Comparison of ENCODE assay signal across 9 mouse cellular contexts in the genomic region with DNA sequence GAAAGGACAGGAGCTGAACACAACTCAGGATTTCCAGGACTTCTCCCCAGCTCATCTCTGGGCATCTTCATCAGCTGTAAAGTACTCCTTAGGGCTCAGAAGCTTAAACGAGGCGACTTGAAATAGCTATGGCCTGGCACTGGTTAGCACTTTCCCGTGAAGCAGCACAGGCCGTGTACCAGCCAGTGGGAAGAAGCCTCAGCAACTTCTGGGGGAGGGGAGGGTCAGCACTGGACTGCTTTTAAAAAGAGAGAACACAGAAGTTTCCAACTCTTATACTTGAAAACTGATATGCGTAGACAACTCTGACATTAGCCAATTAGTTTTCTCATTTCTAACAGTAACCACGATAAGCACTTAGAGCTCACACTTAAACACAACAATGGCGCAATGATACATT. TPM values are rescaled to one million over a fixed set of nuclear protein-coding genes. Genes with fewer than 3 reads are reported as not detected.
DNase-seq lines count a peak whose midpoint lies in the region; ATAC-seq and TF ChIP-seq lines count a peak whose summit lies in the region.
"Had no signal": no experiment of that assay in that cellular context is flagged by ENCODE, and none has a peak within 500 bp of the region (broad histone marks: within the 10 kb centered on the region; RNA-seq: fewer than 3 reads in every experiment).

No protein-coding gene starts in this region.

- H3K27ac ChIP-seq in kidney, embryonic 16.5 days (ENCODE audit: low read length): no peak overlapping the region
- no peak overlapping the region for H3K27ac ChIP-seq in embryonic fibroblast, embryonic 13.5 days (ENCODE audit: insufficient read depth, low read length)
- no peak overlapping the region for H3K27ac ChIP-seq in neural tube, embryonic 12.5 days

- no peak for TF ChIP-seq POLR2A in embryonic fibroblast, embryonic 13.5 days (IDR thresholded peaks at IDR 0.05; ENCODE audit: low read depth, low read length)

- H3K9ac ChIP-seq in kidney, embryonic 16.5 days (replicated peaks; ENCODE audit: low read length): peak overlapping the region; percentile 44; the same call in 1 of the 2 replicates
- H3K9ac ChIP-seq in neural tube, embryonic 12.5 days: no peak overlapping the region

- H3K27me3 ChIP-seq in kidney, embryonic 16.5 days (ENCODE audit: insufficient read depth, low read length): no peaks in the 10 kb centered on the region
- H3K27me3 ChIP-seq in neural tube, embryonic 12.5 days (replicated peaks): no peaks in the 10 kb centered on the region
- H3K27me3 ChIP-seq: Patski had no signal

- H3K9me3 ChIP-seq in kidney, embryonic 16.5 days (ENCODE audit: low read length): no peaks in the 10 kb centered on the region
- no peaks in the 10 kb centered on the region for H3K9me3 ChIP-seq in neural tube, embryonic 12.5 days

- ATAC-seq in kidney, embryonic 16.5 days (ENCODE audit: low FRiP score, low TSS enrichment): no peak
- ATAC-seq in neural tube, embryonic 12.5 days (ENCODE audit: low FRiP score, low read depth): no peak
- ATAC-seq: Patski had no signal

- peaks cover 20% of the 10 kb centered on the region for H3K4me1 ChIP-seq in kidney, embryonic 16.5 days (ENCODE audit: insufficient read depth, low read length)
- peaks cover 4% of the 10 kb centered on the region for H3K4me1 ChIP-seq in embryonic fibroblast, embryonic 13.5 days (ENCODE audit: control insufficient read depth, insufficient read depth, low read length)
- peaks cover 17% of the 10 kb centered on the region for H3K4me1 ChIP-seq in neural tube, embryonic 12.5 days

- no peak for TF ChIP-seq CTCF in embryonic fibroblast, embryonic 13.5 days (IDR thresholded peaks at IDR 0.05; ENCODE audit: borderline replicate concordance, insufficient read depth, low read length)

- peak overlapping the region; percentile 75 for H3K4me2 ChIP-seq in kidney, embryonic 16.5 days (replicated peaks; ENCODE audit: low read depth, low read length)
- peak overlapping the region; percentile 64 for H3K4me2 ChIP-seq in neural tube, embryonic 12.5 days (replicated peaks)

- H3K36me3 ChIP-seq in kidney, embryonic 16.5 days (ENCODE audit: insufficient read depth, low read length): no peaks in the 10 kb centered on the region
- H3K36me3 ChIP-seq in neural tube, embryonic 12.5 days: no peaks in the 10 kb centered on the region

- peak overlapping the region; percentile 78 for H3K4me3 ChIP-seq in kidney, embryonic 16.5 days (ENCODE audit: low read length)
- H3K4me3 ChIP-seq in embryonic fibroblast, embryonic 13.5 days (ENCODE audit: insufficient read depth, low read length): peak overlapping the region; percentile 96
- H3K4me3 ChIP-seq in neural tube, embryonic 12.5 days: 0 out of 2 replicates have a peak overlapping the region, but pooled peaks have one; percentile 3

- no peak for DNase-seq in kidney, adult 11 months
- DNase-seq in kidney, postnatal 10 days: peak; percentile 31
- DNase-seq in ovary, adult 18-20 months (ENCODE audit: low spot score): no peak
- no peak for DNase-seq in left cerebral cortex, adult 18-20 months (ENCODE audit: low spot score in 2 of 2)
- DNase-seq in natural killer cell, adult 2 months (ENCODE audit: low spot score in 2 of 2): no peak

- WGBS in kidney, embryonic 16.5 days: 30% methylated on average over 7 of the region's 7 CpGs
- WGBS in neural tube, embryonic 12.5 days: 50% methylated on average over 7 of the region's 7 CpGs

RNA-seq across cellular contexts. Expression of a gene that starts 2.5 kb away (rescaled TPM):
- polyA plus RNA-seq in kidney, embryonic 16.5 days (2015; fragmentation: Nextera tagmentation; extraction: Ambion mirVana): 77.9 and 84.8 TPM in 2 replicates
- 68.9 and 73.3 TPM in 2 replicates for polyA plus RNA-seq in embryonic fibroblast, embryonic 13.5 days (2011; ENCODE audit: insufficient read length, low read depth, missing spikeins)
- polyA plus RNA-seq in neural tube, embryonic 12.5 days (2016; fragmentation: Nextera tagmentation; extraction: Ambion mirVana): 72.9 and 75.0 TPM in 2 replicates
- 10 to 100 TPM; 76.7 to 79.5 TPM for total RNA-seq in left cerebral cortex, adult 18-20 months (2021)

Comparison
In these comparisons a context has a peak if more than half of its experiments do, and no peak if none do; other contexts are left out.
1. H3K4me3 ChIP-seq: peak in every context shown above with its lines; median percentile 96 in embryonic fibroblast, embryonic 13.5 days; 78 in kidney, embryonic 16.5 days; 3 in neural tube, embryonic 12.5 days.